ENCODE assay signal across 8 mouse cellular contexts in the genomic region with DNA sequence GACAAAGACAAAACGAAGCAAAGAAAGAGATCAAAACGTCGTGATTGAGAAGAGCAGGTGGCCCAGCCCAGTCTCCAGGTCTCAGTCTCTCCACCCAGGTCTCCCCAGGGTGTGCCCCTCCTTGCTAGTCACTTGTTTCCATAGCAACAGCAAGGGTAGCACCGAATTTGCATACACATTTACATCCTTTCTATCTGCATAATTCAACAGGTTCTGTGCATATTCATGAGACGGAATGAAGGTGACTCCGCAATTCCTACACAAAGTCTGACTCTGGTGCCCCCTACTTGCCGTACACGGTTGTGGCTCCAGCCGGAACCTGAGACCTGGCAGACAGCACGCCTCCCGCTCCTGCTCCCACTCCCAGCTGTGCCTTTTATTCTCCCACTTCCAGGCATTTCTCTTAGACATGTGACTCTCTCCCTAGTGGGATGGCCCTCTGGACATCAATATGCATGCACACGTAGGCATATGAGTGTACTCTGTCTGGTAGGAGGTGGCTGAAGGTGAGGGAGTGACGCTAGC. TPM values are rescaled to one million over a fixed set of nuclear protein-coding genes. Genes with fewer than 3 reads are reported as not detected.
DNase-seq lines count a peak whose midpoint lies in the region; ATAC-seq and TF ChIP-seq lines count a peak whose summit lies in the region.

No protein-coding gene starts in this region.

- TF ChIP-seq POLR2A in spleen, adult 2 months (IDR thresholded peaks at IDR 0.05; ENCODE audit: low read depth, low read length): no peak

- no peak overlapping the region; the same call in 1 of the 2 replicates for H3K4me3 ChIP-seq in midbrain, embryonic 11.5 days (ENCODE audit: low read depth, low read length)
- H3K4me3 ChIP-seq in spleen, adult 2 months (ENCODE audit: extremely low read depth, insufficient read depth, insufficient read length): no peak overlapping the region

- intact Hi-C loops in left cerebral cortex, postnatal 4 days (cut with DNase I): loop anchor here (5.0 to 10.0 kb wide), 2 partner anchors 240 to 652 kb away; partner anchors contain the start of gene Nudt2

- no peak overlapping the region for H3K27ac ChIP-seq in midbrain, embryonic 11.5 days (ENCODE audit: low read depth, low read length)
- H3K27ac ChIP-seq in spleen, adult 2 months (ENCODE audit: insufficient read depth, low read length): no peak overlapping the region

- peaks cover 26% of the 10 kb centered on the region for H3K4me1 ChIP-seq in midbrain, embryonic 11.5 days (ENCODE audit: control insufficient read depth, insufficient read depth, low read length)
- H3K4me1 ChIP-seq in spleen, adult 2 months (ENCODE audit: control insufficient read depth, insufficient read depth, insufficient read length): peaks cover 3% of the 10 kb centered on the region; the same call in 1 of the 2 replicates

- peak; percentile 69 for ATAC-seq in inflammation-experienced regulatory T-cells, adult 6 months
- peak; percentile 78 for ATAC-seq in midbrain, embryonic 11.5 days (ENCODE audit: low FRiP score)

- H3K36me3 ChIP-seq in midbrain, embryonic 11.5 days (ENCODE audit: control insufficient read depth, insufficient read depth, low read length): no peaks in the 10 kb centered on the region
- no peaks in the 10 kb centered on the region for H3K36me3 ChIP-seq in spleen, adult 2 months (ENCODE audit: control insufficient read depth, insufficient read depth, low read length)

- DNase-seq in urinary bladder, postnatal 25 days (ENCODE audit: low spot score): peak; percentile 43
- DNase-seq in urinary bladder, adult 18-20 months (ENCODE audit: low spot score in 2 of 2): no peak
- DNase-seq in cerebellum, postnatal 14 days: peak; percentile 83 to 87
- peak; percentile 67 to 74 for DNase-seq in frontal cortex, postnatal 14 days (ENCODE audit: low spot score in 2 of 2)
- peak; percentile 71 for DNase-seq in left cerebral cortex, postnatal 4 days
- DNase-seq in midbrain, embryonic 11.5 days (ENCODE audit: low spot score, missing footprints): peak; percentile 95
- DNase-seq in spleen, adult 2 months (ENCODE audit: low read depth in 1 of 2, low spot score in 2 of 2): peak; percentile 60 to 63

- no peak overlapping the region for H3K9ac ChIP-seq in midbrain, embryonic 11.5 days (ENCODE audit: low read length)

- no peaks in the 10 kb centered on the region for H3K9me3 ChIP-seq in midbrain, embryonic 11.5 days (ENCODE audit: control insufficient read depth, low read length)

- WGBS in midbrain, embryonic 11.5 days: 2% methylated on average over 13 of the region's 13 CpGs
- 8% methylated on average over 13 of the region's 13 CpGs for WGBS in spleen, adult 2 months

- peak overlapping the region; percentile 22; the same call in 1 of the 2 replicates for H3K4me2 ChIP-seq in midbrain, embryonic 11.5 days

- peak; percentile 48; the same call in 1 of the 2 replicates for TF ChIP-seq CTCF in spleen, adult 2 months (IDR thresholded peaks at IDR 0.05; ENCODE audit: extremely low read depth, insufficient read depth, insufficient read length, insufficient replicate concordance)

- H3K27me3 ChIP-seq in midbrain, embryonic 11.5 days (ENCODE audit: control insufficient read depth, insufficient read depth, low read length): peaks cover 2% of the 10 kb centered on the region; the same call in 1 of the 2 replicates
- no peaks in the 10 kb centered on the region for H3K27me3 ChIP-seq in spleen, adult 2 months (ENCODE audit: control insufficient read depth, insufficient read depth, low read length)

RNA-seq across cellular contexts. Expression of gene Rpp25l, which starts 6.3 kb away (rescaled TPM):
- 10 to 100 TPM; 51.3 to 65.6 (median 54.5) TPM for polyA plus RNA-seq in inflammation-experienced regulatory T-cells, adult 6 months (2017; shearing (Covaris generic))
- total RNA-seq in left cerebral cortex, postnatal 4 days (2021): 10 to 100 TPM; 32.2 to 34.5 TPM
- 69.3 and 85.9 TPM in 2 replicates for polyA plus RNA-seq in midbrain, embryonic 11.5 days (2014; fragmentation: Nextera tagmentation; extraction: Ambion mirVana)
- polyA plus RNA-seq in spleen, adult 2 months (2012; rRNA removed): 32.8 and 46.9 TPM in 2 replicates

RNA-seq across cellular contexts. Expression of gene Il11ra1, which starts 7.3 kb away (rescaled TPM):
- 10 to 100 TPM in 1 of 3 experiments, 1 to 10 TPM in 2; 4.0 to 13.8 (median 7.7) TPM for polyA plus RNA-seq in inflammation-experienced regulatory T-cells, adult 6 months (2017; shearing (Covaris generic))
- total RNA-seq in left cerebral cortex, postnatal 4 days (2021): 10 to 100 TPM; 17.8 to 20.7 TPM
- 55.2 and 57.9 TPM in 2 replicates for polyA plus RNA-seq in midbrain, embryonic 11.5 days (2014; fragmentation: Nextera tagmentation; extraction: Ambion mirVana)
- 45.0 and 52.1 TPM in 2 replicates for polyA plus RNA-seq in spleen, adult 2 months (2012; rRNA removed)

RNA-seq across cellular contexts. Expression of gene Cntfr, which starts 10.2 kb away (rescaled TPM):
- not detected for polyA plus RNA-seq in inflammation-experienced regulatory T-cells, adult 6 months (2017; shearing (Covaris generic))
- total RNA-seq in left cerebral cortex, postnatal 4 days (2021): 10 to 100 TPM; 60.5 to 61.7 TPM
- polyA plus RNA-seq in midbrain, embryonic 11.5 days (2014; fragmentation: Nextera tagmentation; extraction: Ambion mirVana): 25.7 and 33.8 TPM in 2 replicates
- polyA plus RNA-seq in spleen, adult 2 months (2012; rRNA removed): 8.1 and 9.3 TPM in 2 replicates

RNA-seq across cellular contexts. Expression of gene Dctn3, which starts 15.9 kb away (rescaled TPM):
- 100 to 1,000 TPM in 1 of 3 experiments, 10 to 100 TPM in 2; 88.8 to 122 (median 95.5) TPM for polyA plus RNA-seq in inflammation-experienced regulatory T-cells, adult 6 months (2017; shearing (Covaris generic))
- total RNA-seq in left cerebral cortex, postnatal 4 days (2021): 100 to 1,000 TPM; 161 to 166 TPM
- 154 and 155 TPM in 2 replicates for polyA plus RNA-seq in midbrain, embryonic 11.5 days (2014; fragmentation: Nextera tagmentation; extraction: Ambion mirVana)
- polyA plus RNA-seq in spleen, adult 2 months (2012; rRNA removed): 25.4 and 25.5 TPM in 2 replicates

RNA-seq across cellular contexts. Expression of gene Arid3c, which starts 23.9 kb away (rescaled TPM):
- not detected for polyA plus RNA-seq in inflammation-experienced regulatory T-cells, adult 6 months (2017; shearing (Covaris generic))
- total RNA-seq in left cerebral cortex, postnatal 4 days (2021): under 1 TPM; 0.22 to 0.26 TPM
- 0.72 and 1.8 TPM in 2 replicates for polyA plus RNA-seq in midbrain, embryonic 11.5 days (2014; fragmentation: Nextera tagmentation; extraction: Ambion mirVana)
- not detected in 2 replicates for polyA plus RNA-seq in spleen, adult 2 months (2012; rRNA removed)

Comparison
In these comparisons a context has a peak if more than half of its experiments do, and no peak if none do; other contexts are left out.
1. DNase-seq: peak in urinary bladder, postnatal 25 days (single experiment), cerebellum, postnatal 14 days (2 of 2), frontal cortex, postnatal 14 days (2 of 2), left cerebral cortex, postnatal 4 days (single experiment), midbrain, embryonic 11.5 days (single experiment) and spleen, adult 2 months (2 of 2); none in urinary bladder, adult 18-20 months (0 of 2).